Comparison of ENCODE assay signal across 15 mouse cellular contexts in the genomic region with DNA sequence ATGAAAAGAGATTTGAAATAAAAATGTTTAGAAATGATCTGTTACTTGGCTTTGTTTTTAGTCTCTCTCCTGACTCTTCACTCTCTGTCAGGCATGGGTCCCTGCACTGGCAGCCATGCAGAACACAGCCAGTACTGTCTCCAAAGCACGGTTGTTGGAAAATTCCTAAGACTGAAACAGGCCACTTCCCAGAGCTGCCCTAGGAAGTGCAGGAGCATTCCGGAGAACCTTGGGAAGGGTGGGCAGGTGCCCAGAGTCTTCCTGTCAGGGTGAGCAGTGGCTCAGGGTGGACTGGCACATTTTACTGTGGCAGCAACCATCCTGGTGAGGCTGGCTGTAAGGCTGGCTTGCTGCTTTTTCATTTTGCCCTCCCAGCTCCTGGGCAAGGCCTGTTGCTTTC. TPM values are rescaled to one million over a fixed set of nuclear protein-coding genes. Genes with fewer than 3 reads are reported as not detected.
"Had no signal": no experiment of that assay in that cellular context is flagged by ENCODE, and none has a peak within 500 bp of the region (broad histone marks: within the 10 kb centered on the region; RNA-seq: fewer than 3 reads in every experiment).

No protein-coding gene starts in this region.

- H3K27ac ChIP-seq: left cerebral cortex, adult 2 months; limb, embryonic 10.5 days; liver, embryonic 15.5 days; macrophage; stomach, postnatal 0 days had no signal

- H3K4me2 ChIP-seq: liver, embryonic 11.5 days; liver, embryonic 15.5 days; lung, embryonic 14.5 days; midbrain, embryonic 11.5 days had no signal

- DNase-seq: lung, embryonic 14.5 days; lung, postnatal 14 days; thymus, postnatal 4 days had no signal

- ATAC-seq: inflammation-experienced regulatory T-cells, adult 6 months; intestine, postnatal 0 days; midbrain, embryonic 16.5 days had no signal

- H3K9me3 ChIP-seq: limb, embryonic 10.5 days; liver, embryonic 15.5 days; megakaryocyte, embryonic 14.5 days had no signal

- H3K4me3 ChIP-seq: left cerebral cortex, adult 2 months; limb, embryonic 10.5 days; liver, embryonic 15.5 days; megakaryocyte, embryonic 14.5 days had no signal

- H3K9ac ChIP-seq: liver, embryonic 15.5 days; lung, embryonic 14.5 days had no signal

RNA-seq across cellular contexts. Expression of gene Arhgap23, which starts 16.8 kb away (rescaled TPM):
- polyA plus RNA-seq: inflammation-experienced regulatory T-cells, adult 6 months had no signal

RNA-seq across cellular contexts. Expression of gene Gpr179, which starts 46.6 kb away (rescaled TPM):
- total RNA-seq: neutrophil, adult 5-6 weeks had no signal
- polyA plus RNA-seq: liver, embryonic 15.5 days; midbrain, embryonic 11.5 days had no signal
